Mouse (Mus musculus): ENCODE measurements at regions not wholly inside any gene's neighbourhood (a gene's known extent, or its start where the extent isn't known, plus 50 kb on each side); places are given as distances from the start of the nearest gene placed in this dataset.
A peak's percentile ranks its signal among the peaks of the same experiment; 100 is the strongest.

- no peak for DNase-seq (ENCODE audit: low spot score in 2 of 2)
These were observed 118.7 kb upstream of the Tmem45b start for GRCm38 (mm10) chr9:31582947-31583346.

- DNase-seq (ENCODE audit: low spot score in 2 of 2), result no peak
These were observed 114.4 kb upstream of the Tmem45b start for GRCm38 (mm10) chr9:31578506-31579173.

- peak; percentile 19 to 53 for DNase-seq (ENCODE audit: low spot score in 2 of 2)
These were observed 112.8 kb upstream of the Tmem45b start for GRCm38 (mm10) chr9:31577066-31577465.

- DNase-seq (ENCODE audit: low spot score in 2 of 2), result no peak
These were observed 102.8 kb upstream of the Tmem45b start for GRCm38 (mm10) chr9:31567029-31567428.

GRCm38 (mm10) chr9:31566257-31567007 is 102.2 kb upstream of the Tmem45b start:
- no peak for DNase-seq (ENCODE audit: low spot score in 2 of 2)

GRCm38 (mm10) chr9:31564996-31565773 is 100.9 kb upstream of the Tmem45b start:
- DNase-seq (ENCODE audit: low spot score in 2 of 2), result no peak

- no peak for DNase-seq (ENCODE audit: low spot score in 2 of 2)
These were observed 99.3 kb upstream of the Tmem45b start for GRCm38 (mm10) chr9:31563541-31563940.

GRCm38 (mm10) chr9:31560226-31560556 is 95.9 kb upstream of the Tmem45b start:
- DNase-seq (ENCODE audit: low spot score in 2 of 2), result peak in 1 of 2 experiments; percentile 7

GRCm38 (mm10) chr9:31559506-31560225 is 95.4 kb upstream of the Tmem45b start:
- peak; percentile 85 to 89 for DNase-seq (ENCODE audit: low spot score in 2 of 2)

- DNase-seq (ENCODE audit: low spot score in 2 of 2), result no peak
These were observed 79.4 kb upstream of the Tmem45b start for GRCm38 (mm10) chr9:31543691-31544052.

- peak; percentile 85 to 91 for DNase-seq (ENCODE audit: low spot score in 2 of 2)
These were observed 78.8 kb upstream of the Tmem45b start for GRCm38 (mm10) chr9:31542909-31543690.

- no peak for DNase-seq (ENCODE audit: low spot score in 2 of 2)
These were observed 77.4 kb upstream of the Tmem45b start for GRCm38 (mm10) chr9:31541615-31542191.

- no peak for DNase-seq (ENCODE audit: low spot score in 2 of 2)
These were observed 74.4 kb upstream of the Tmem45b start for GRCm38 (mm10) chr9:31538458-31539210.

GRCm38 (mm10) chr9:31529021-31529420 is 64.8 kb upstream of the Tmem45b start:
- no peak for DNase-seq (ENCODE audit: low spot score in 2 of 2)

- no peak for DNase-seq (ENCODE audit: low spot score in 2 of 2)
These were observed 63.0 kb upstream of the Tmem45b start for GRCm38 (mm10) chr9:31527216-31527615.

Data from right cerebral cortex, adult 2 months (tissue).